Mouse (Mus musculus) CH12.LX (cell line): Measurements from ENCODE around the gene Trpt1. TPM values are rescaled to one million over a fixed set of nuclear protein-coding genes. Genes with fewer than 3 reads are reported as not detected.

Experiments
- DNase-seq: peaks from one replicate; pipeline ENCODE4 v3.0.0-alpha.2; 2013; ENCODE audit errors: extremely low read depth
- H3K27ac ChIP-seq: 2 replicates; pipeline ENCODE4 v1.5.1; 2012; ENCODE audit warnings: low read depth, mild to moderate bottlenecking, control low read depth, moderate library complexity; ENCODE audit not compliant: insufficient read depth
- H3K27me3 ChIP-seq: replicated peaks from 2 replicates; pipeline ENCODE3; 2012; ENCODE audit warnings: inconsistent platforms
- H3K36me3 ChIP-seq, 2 experiments: replicated peaks in 1 of 2; 2 replicates each; pipeline versions ENCODE3 to v1.6.1; 2012; ENCODE audit warnings: inconsistent platforms in 1 of 2, low read length in 1 of 2, mild to moderate bottlenecking in 1 of 2, mixed read lengths in 1 of 2, moderate library complexity in 1 of 2; ENCODE audit not compliant: control insufficient read depth in 1 of 2, insufficient read depth in 1 of 2
- H3K4me1 ChIP-seq, 2 experiments: 2 replicates each; pipeline ENCODE4 v1.6.1; 2012; ENCODE audit warnings: inconsistent platforms in 1 of 2, moderate library complexity in 1 of 2; ENCODE audit not compliant: insufficient read depth in 2 of 2, control insufficient read depth in 1 of 2
- H3K4me2 ChIP-seq: 2 replicates; pipeline ENCODE4 v1.6.1; 2012; ENCODE audit warnings: low read depth, mild to moderate bottlenecking, control low read depth; ENCODE audit not compliant: poor library complexity, insufficient read depth, severe bottlenecking
- H3K4me3 ChIP-seq, 3 experiments: fragments of 150-350 bp in 1 of 3; sonication (generic) in 1 of 3; replicated peaks in 1 of 3; 2 replicates each; pipeline versions ENCODE3 to v1.5.1; 2011 to 2012; ENCODE audit warnings: low read depth in 2 of 3, low read length in 2 of 3, mild to moderate bottlenecking in 2 of 3, moderate library complexity in 2 of 3, control low read depth in 1 of 3, improper control_type of control experiment in 1 of 3, inconsistent platforms in 1 of 3, mixed read lengths in 1 of 3; ENCODE audit not compliant: poor library complexity in 1 of 3
- H3K79me2 ChIP-seq: replicated peaks from 2 replicates; pipeline ENCODE4 v1.6.1; 2012; ENCODE audit warnings: mild to moderate bottlenecking, moderate library complexity; ENCODE audit not compliant: control insufficient read depth, poor library complexity, insufficient read depth, severe bottlenecking; ENCODE audit errors: extremely low read depth
- H3K9ac ChIP-seq: 2 replicates; pipeline ENCODE4 v1.6.1; 2012; ENCODE audit warnings: low read depth, mild to moderate bottlenecking, control low read depth, moderate library complexity; ENCODE audit not compliant: insufficient read depth
- H3K9me3 ChIP-seq: replicated peaks from 2 replicates; pipeline ENCODE3; 2012; ENCODE audit warnings: low read length, inconsistent platforms, mixed read lengths
- CHD1 ChIP-seq: IDR thresholded peaks from 2 replicates; pipeline ENCODE4 v1.6.1; 2012; ENCODE audit warnings: low read depth, low read length, improper control_type of control experiment, inconsistent platforms
- E2F4 ChIP-seq: IDR thresholded peaks from 2 replicates; pipeline ENCODE4 v1.6.1; 2011; ENCODE audit warnings: low read depth, low read length, improper control_type of control experiment; ENCODE audit not compliant: insufficient replicate concordance
- MAZ ChIP-seq: IDR thresholded peaks from 2 replicates; pipeline ENCODE4 v1.6.1; 2012; ENCODE audit warnings: low read depth, mild to moderate bottlenecking, inconsistent platforms, low read length, improper control_type of control experiment, moderate library complexity
- SIN3A ChIP-seq: IDR thresholded peaks from 2 replicates; pipeline ENCODE4 v1.6.1; 2012; ENCODE audit warnings: low read length, improper control_type of control experiment, inconsistent platforms
- TBP ChIP-seq: conservative IDR thresholded peaks from 2 replicates; pipeline ENCODE4 v1.6.1; 2011; ENCODE audit warnings: low read depth, low read length, improper control_type of control experiment
- ZKSCAN1 ChIP-seq: IDR thresholded peaks from 2 replicates; pipeline ENCODE4 v1.6.1; 2012; ENCODE audit warnings: low read depth, inconsistent platforms, low read length, improper control_type of control experiment, borderline replicate concordance
- ZNF384 ChIP-seq: IDR thresholded peaks from 2 replicates; pipeline ENCODE4 v1.6.1; 2012; ENCODE audit warnings: low read depth, low read length, improper control_type of control experiment, inconsistent platforms
- dilution Hi-C: fragments of 300-500 bp; cut with MboI; formaldehyde crosslinking; loops from 2 replicates; pipeline ENCODE4 v1.14.3; 2020; ENCODE audit warnings: low sequenced_read_pairs; ENCODE audit not compliant: extremely low pct_unique_long_range_greater_than_20kb, extremely low pct_ligation_motif_present
- in situ Hi-C: fragments of 300-500 bp; cut with MboI; formaldehyde crosslinking; loops from 3 replicates; pipeline ENCODE4 v1.14.3; 2019; ENCODE audit warnings: low sequenced_read_pairs, low pct_ligation_motif_present, low pct_unique_long_range_greater_than_20kb, mixed read lengths
- polyA plus RNA-seq: library from polyadenylated mRNA; unstranded; fragments of >175 nt; gene quantifications from 2 replicates; pipeline ENCODE4 v1.2.1, GENCODE M21; 2012; ENCODE audit warnings: low read depth; ENCODE audit not compliant: insufficient read length
- total RNA-seq, 2 experiments: library from RNA; depleted of rRNA; stranded (reverse); fragments of 300-350 nt in 1 of 2; fragments of >200 nt in 1 of 2; gene quantifications; 2 replicates each; pipeline ENCODE4 v1.2.3; 2012 to 2014

The Trpt1 gene
- total and polyA plus RNA-seq, 3 experiments: 3.1 to 4.7 (median 3.4) TPM

- Histone ChIP-seq H3K79me2 (no peaks in the 10 kb centered on the region), H3K4me1 (peaks cover 4 to 51% of the 10 kb centered on the region in 2 experiments)
- dilution Hi-C loops: no loop called here
- no peak for TF ChIP-seq E2F4
- TF ChIP-seq SIN3A: no peak
- TF ChIP-seq CHD1: no peak
- TF ChIP-seq MAZ: no peak
- TF ChIP-seq, all 38 proteins: peak for 0
- Histone ChIP-seq H3K4me2 (no peak overlapping the region), H3K36me3 (peaks cover 42 to 51% of the 10 kb centered on the region in 2 experiments), H3K27me3 (no peaks in the 10 kb centered on the region), H3K27ac (no peak overlapping the region), H3K9me3 (no peaks in the 10 kb centered on the region), H3K4me3 (no peak overlapping the region), H3K9ac (no peak overlapping the region)
- no peak for DNase-seq
- in situ Hi-C loops: no loop called here
These were observed 1.9 kb downstream of the Trpt1 start for GRCm38 (mm10) chr19:6997721-6998290.

GRCm38 (mm10) chr19:6999360-7000063 is 3.6 kb downstream of the Trpt1 start:
- Histone ChIP-seq H3K9me3 (no peaks in the 10 kb centered on the region), H3K36me3 (peaks cover 50 to 65% of the 10 kb centered on the region in 2 experiments), H3K4me3 (no peak overlapping the region), H3K4me2 (no peak overlapping the region), H3K27me3 (no peaks in the 10 kb centered on the region), H3K79me2 (no peaks in the 10 kb centered on the region), H3K27ac (no peak overlapping the region), H3K9ac (no peak overlapping the region), H3K4me1 (peaks cover 0 to 40% of the 10 kb centered on the region in 2 experiments; a peak in 2 of 4 replicates)
- in situ Hi-C loops: no loop called here
- dilution Hi-C loops: no loop called here
- peak; percentile 45 for DNase-seq
- TF ChIP-seq ZNF384: 0 out of 2 replicates have a peak, but pooled peaks have one; percentile 22
- TF ChIP-seq CHD1: no peak

- peaks cover 24 to 66% of the 10 kb centered on the region in 2 experiments for H3K36me3 ChIP-seq
- in situ Hi-C loops: no loop called here
These were observed 11.1 kb downstream of the Trpt1 start for GRCm38 (mm10) chr19:7006892-7007593.

More at GRCm38 (mm10) chr19:7006892-7007593, 11.1 kb downstream of the Trpt1 start:
- Histone ChIP-seq H3K4me2 (no peak overlapping the region), H3K9me3 (no peaks in the 10 kb centered on the region), H3K4me3 (no peak overlapping the region), H3K4me1 (no peaks in the 10 kb centered on the region), H3K79me2 (no peaks in the 10 kb centered on the region), H3K9ac (no peak overlapping the region), H3K27ac (no peak overlapping the region), H3K27me3 (no peaks in the 10 kb centered on the region)
- DNase-seq: no peak
- TF ChIP-seq SIN3A: no peak
- no peak for TF ChIP-seq ZKSCAN1
- TF ChIP-seq TBP: no peak
- dilution Hi-C loops: no loop called here
